Mouse (Mus musculus): ENCODE data around the gene Surf4. TPM values are rescaled to one million over a fixed set of nuclear protein-coding genes. Genes with fewer than 3 reads are reported as not detected.

Gene Surf4
- total RNA-seq, 2 experiments from 2014 or later, result 84.7 to 88.7 TPM

GRCm38 (mm10) chr2:26932473-26933303, 1.0 kb downstream of the Surf4 start:
- peak in 1 of 2 experiments; percentile 48 for DNase-seq
- intact Hi-C loops (cut with DNase I), result loop anchor here (1.0 to 10.0 kb wide), 3 partner anchors 16 to 302 kb away; partner anchors contain the start of genes Surf1 and Surf2

- peak; percentile 41 to 70 for DNase-seq
- intact Hi-C loops (cut with DNase I), result loop anchor here (1.0 to 10.0 kb wide), 2 partner anchors 108 to 304 kb away; no protein-coding TSS in a partner anchor
These were observed 3.3 kb downstream of the Surf4 start for GRCm38 (mm10) chr2:26930390-26930789.

- DNase-seq, result no peak
- intact Hi-C loops (cut with DNase I), result no loop called here
These were observed 5.8 kb downstream of the Surf4 start for GRCm38 (mm10) chr2:26927745-26928476.

- intact Hi-C loops (cut with DNase I), result no loop called here
- DNase-seq, result peak in 1 of 2 experiments; percentile 35
These were observed 11.9 kb downstream of the Surf4 start for GRCm38 (mm10) chr2:26921784-26922183.

GRCm38 (mm10) chr2:26920190-26920855, 13.4 kb downstream of the Surf4 start:
- DNase-seq, result no peak
- intact Hi-C loops (cut with DNase I), result no loop called here

GRCm38 (mm10) chr2:26919684-26920083, 14.0 kb downstream of the Surf4 start:
- intact Hi-C loops (cut with DNase I), result no loop called here
- DNase-seq, result no peak

- intact Hi-C loops (cut with DNase I), result loop anchor here (2.0 kb wide), 1 partner anchor 16 kb away; the partner anchor contains the start of gene Surf4
- DNase-seq, result no peak
These were observed 17.0 kb downstream of the Surf4 start for GRCm38 (mm10) chr2:26916738-26917137.

GRCm38 (mm10) chr2:26915927-26916728, 17.6 kb downstream of the Surf4 start, which contains the start of the genes Surf2 and Surf1:
Gene Surf2, plus strand, starts transcription at chr2:26916367.
Gene Surf1, minus strand, starts transcription at chr2:26916530.
- intact Hi-C loops (cut with DNase I), result loop anchor here (2.0 kb wide), 1 partner anchor 17 kb away; the partner anchor contains the start of gene Surf4
- DNase-seq, result peak; percentile 69 to 81

- DNase-seq, result no peak
- intact Hi-C loops (cut with DNase I), result no loop called here
These were observed 19.4 kb downstream of the Surf4 start for GRCm38 (mm10) chr2:26914148-26914941.

- intact Hi-C loops (cut with DNase I), result no loop called here
- DNase-seq, result no peak
These were observed 20.1 kb downstream of the Surf4 start for GRCm38 (mm10) chr2:26913416-26914147.

- DNase-seq, result no peak
- intact Hi-C loops (cut with DNase I), result no loop called here
These were observed 21.4 kb downstream of the Surf4 start for GRCm38 (mm10) chr2:26912253-26912770.

GRCm38 (mm10) chr2:26910994-26911765, 22.5 kb downstream of the Surf4 start:
- DNase-seq, result peak; percentile 63 to 75
- intact Hi-C loops (cut with DNase I), result loop anchor here (1.0 to 2.0 kb wide), 2 partner anchors 22 to 54 kb away; partner anchors contain the start of genes Rexo4 and Surf4

- DNase-seq, result peak; percentile 100
- intact Hi-C loops (cut with DNase I), result loop anchor here (2.0 kb wide), 1 partner anchor 54 kb away; the partner anchor contains the start of gene Rexo4
These were observed 23.4 kb downstream of the Surf4 start, which contains the start of the genes Med22 and Rpl7a for GRCm38 (mm10) chr2:26910124-26910993. Gene Med22, minus strand, starts transcription at chr2:26910677. Gene Rpl7a, plus strand, starts transcription at chr2:26910764.

GRCm38 (mm10) chr2:26909387-26909784, 24.3 kb downstream of the Surf4 start:
- DNase-seq, result no peak
- intact Hi-C loops (cut with DNase I), result loop anchor here (5.0 to 10.0 kb wide), 2 partner anchors 118 to 465 kb away; partner anchors contain the start of genes Sec16a and Slc2a6

GRCm38 (mm10) chr2:26908710-26909386, 24.9 kb downstream of the Surf4 start:
- DNase-seq, result no peak
- intact Hi-C loops (cut with DNase I), result loop anchor here (5.0 to 10.0 kb wide), 2 partner anchors 118 to 464 kb away; partner anchors contain the start of genes Sec16a and Slc2a6
